Mouse (Mus musculus): ENCODE data around the gene Man2a2.
A peak's percentile ranks its signal among the peaks of the same experiment; 100 is the strongest.

Gene Man2a2

DNA sequence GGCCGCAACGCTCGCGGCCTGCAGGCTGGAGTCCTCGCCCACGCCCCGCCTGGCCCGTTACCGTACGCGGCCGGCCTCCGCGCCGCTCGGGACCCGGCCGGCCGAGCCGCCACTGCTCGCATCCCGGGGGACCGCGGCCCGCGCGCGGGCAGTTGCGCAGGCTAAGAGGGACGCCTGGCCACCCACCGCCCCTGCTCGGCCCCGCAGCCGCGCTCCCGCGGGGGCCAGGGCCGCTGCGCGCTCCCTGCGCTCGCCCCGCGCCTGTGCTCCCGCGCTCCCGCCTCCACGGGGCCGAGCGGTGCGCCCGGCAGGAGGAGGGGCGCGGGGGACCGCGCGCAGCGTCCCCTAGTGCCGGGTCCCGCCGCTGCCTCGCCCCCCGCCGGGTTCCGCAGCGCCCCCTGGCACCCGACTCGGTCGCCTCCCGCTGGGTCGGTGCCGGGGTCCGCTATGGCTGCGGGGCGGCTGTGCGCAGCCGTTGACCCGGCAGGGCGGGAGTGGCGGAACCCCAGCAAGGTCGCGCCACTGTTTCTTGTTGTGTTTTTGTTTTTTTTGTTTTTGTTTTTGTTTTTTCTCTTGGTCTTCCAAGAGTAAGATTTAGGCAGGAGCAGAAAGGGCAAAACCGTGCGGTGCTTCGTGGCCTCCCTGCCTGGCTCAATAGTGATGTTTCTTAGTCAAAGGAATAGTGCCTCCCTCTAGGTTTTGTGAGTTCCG is at the start of gene Man2a2:
TSS of gene Man2a2 (minus strand) at position 335 of the 711 bp plus-strand sequence.
- peak; percentile 91 for DNase-seq

DNA sequence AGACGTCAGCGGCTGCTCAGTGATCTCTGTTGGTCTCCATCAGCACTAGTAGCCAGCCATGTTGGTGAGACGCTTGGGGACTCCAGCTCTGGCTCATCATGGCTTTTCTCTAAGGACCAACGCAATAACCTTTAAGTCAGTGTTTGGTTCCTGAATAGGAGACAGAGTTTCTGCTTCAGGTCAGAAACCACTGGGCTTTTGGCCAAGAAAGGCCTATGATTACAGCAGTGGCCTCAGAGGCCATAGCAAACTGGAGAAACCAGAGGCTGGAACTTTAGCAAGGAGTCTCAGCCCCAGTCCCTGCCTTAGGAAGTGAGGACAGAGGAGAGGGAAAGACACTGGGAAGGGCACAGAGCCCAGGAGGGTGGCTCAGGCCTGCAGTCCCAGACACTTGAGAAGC is 49.4 kb upstream of the Man2a2 start:
- DNase-seq, result no peak

DNA sequence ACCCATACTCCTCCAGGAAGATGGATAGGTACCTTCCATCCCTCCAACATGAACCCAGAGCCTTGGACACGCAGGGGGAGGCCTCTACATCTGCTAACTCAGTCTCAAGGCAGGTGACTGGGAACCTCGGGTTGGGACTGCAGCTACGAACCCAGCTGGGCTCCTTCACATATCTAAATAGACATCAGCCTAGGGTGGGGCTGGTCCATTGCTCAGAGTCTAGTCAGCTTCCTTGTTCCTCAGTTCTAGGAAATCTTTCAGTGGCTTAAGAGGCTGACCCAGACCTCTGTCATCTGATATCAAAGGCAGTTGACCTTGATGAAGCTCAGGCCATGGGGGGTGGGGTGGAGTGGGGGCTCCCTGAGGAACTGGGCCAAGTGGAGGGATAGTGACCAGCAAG is 48.1 kb upstream of the Man2a2 start:
- no peak for DNase-seq

DNA sequence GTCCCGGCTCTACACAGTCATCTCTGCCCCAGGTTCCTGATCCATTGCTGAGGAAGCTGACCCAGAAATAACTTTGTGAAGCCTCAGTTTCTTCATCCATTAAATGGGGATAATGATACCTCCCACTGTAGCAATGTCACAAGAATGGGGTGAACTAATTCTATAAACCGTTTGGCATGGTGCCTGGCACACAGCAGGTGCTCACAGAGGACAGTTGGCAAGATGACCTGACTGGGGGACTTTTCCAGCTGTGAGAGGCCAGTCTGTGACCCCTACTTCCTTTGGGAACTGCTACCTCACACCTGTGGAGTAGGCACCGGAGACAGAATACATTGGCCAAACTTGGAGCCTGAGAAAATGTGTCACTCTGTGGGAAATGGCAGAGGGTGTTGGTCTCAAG is 46.9 kb upstream of the Man2a2 start:
- DNase-seq, result no peak

DNA sequence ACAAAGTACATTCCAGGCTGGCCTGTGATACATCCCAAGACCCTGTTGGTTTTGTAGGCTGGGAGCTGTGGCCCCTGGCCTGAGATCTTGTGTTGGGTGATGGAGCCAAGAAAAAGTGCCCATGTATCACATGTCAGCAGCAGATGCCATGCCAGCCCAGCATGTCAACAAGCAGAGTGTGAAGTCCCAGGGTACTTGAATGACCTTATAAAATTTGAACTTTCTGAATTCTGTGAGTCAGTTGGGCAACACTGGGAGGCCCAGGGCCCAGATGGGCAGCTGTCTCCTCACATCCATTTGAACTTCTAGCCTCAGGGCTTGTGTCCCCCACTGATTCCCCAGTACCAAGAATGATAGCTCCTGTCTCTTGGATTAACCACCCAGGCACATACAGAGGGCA is 46.4 kb upstream of the Man2a2 start:
- DNase-seq, result no peak

DNA sequence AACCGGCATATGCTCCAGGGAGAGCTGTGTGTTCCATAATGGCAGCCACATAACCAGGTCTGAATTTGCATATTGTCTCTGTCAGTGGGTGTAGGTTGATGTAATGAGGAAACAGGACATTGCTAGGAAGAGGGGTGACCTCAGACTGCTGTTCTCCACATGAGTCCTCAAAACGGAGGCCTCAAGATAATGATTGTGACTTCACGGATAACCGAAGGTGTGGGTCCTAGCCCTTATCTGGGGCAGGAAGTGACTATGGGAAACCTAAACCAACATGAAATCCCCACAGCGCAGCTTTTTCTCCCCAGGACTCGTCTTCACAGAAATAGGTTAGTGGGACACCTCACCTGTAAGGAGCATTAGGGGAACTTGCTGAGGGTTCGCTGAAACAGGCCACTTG is 45.8 kb upstream of the Man2a2 start:
- no peak for DNase-seq

DNA sequence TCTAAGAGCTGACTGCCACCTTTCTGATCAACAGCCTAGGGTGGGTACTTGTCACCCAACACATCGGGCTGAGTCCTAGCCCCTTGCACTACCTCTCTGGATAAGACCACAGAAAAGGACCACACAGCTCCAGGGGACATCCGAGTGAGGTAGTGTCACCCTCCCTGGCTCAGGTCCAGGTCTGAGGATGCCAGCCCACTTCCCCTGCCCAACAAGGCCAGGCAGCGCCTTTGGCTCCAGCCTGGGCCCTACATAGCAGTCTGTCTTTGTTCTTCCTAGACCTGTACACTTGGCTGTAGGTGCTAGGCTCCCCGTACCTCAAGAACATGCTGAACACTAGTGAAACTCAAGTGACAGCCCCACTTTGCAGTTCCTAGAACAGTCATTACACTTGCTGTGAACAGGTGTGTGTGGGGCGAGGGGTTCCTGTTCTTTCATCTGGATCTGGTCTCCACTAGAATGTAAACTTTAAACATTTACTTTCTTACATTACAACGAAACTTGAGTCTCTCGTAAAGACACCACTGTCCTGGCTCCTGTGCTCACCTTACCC is 43.2 kb upstream of the Man2a2 start:
- DNase-seq, result no peak

DNA sequence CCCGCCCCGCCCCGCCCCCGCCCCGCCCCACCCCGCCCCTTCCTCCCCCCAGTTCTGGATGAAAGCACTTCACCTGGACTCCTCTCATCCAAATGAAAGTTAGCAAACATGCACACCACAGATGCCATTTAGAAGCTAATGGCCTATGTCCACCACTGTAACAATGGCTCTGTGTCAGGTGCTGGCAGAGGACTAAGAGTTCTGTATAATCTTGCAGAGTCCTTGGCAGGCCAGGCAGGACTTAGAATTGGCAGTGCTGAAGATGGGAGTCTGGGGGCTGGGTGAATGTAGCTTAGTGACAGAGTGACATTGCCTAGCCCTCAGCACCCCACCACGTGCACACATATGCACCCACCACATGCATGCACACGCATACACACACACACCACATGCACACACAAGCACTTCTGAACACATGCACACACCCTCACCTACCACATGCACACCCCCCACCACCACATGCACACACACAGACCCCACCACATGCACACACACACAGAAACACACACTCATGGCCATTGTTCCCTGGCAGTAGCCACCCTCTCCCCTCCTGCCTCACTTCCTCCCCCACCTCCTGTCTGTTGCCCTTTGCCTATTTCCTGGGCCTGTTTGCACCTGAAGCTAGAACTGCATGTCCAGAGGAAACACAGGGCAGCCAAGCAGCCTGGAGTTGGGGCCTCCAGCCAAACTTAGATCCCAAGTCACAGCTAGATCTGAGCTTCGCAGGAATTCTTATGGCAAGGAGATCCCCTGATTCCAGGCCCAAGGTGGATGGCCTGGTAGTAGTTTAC is 42.5 kb upstream of the Man2a2 start:
- DNase-seq, result no peak

DNA sequence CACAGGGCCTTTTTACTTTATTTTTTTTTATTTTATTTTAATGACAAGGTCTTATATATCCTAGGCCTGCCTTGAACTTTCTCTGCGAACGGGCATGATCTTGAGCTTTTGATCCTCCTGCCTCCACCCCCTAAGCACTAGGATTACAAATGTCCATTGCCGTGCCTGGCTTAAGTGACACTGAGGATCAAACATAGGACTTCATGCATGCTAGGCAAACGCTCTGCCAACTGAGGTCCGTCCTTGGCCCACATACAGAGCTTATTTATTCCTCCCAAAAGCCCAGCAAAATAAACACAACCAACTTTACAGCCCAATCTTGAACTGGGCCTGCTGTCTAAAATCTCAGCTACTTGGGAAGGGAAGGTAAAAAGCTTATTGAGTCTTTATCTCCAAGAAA is 41.6 kb upstream of the Man2a2 start:
- no peak for DNase-seq

DNA sequence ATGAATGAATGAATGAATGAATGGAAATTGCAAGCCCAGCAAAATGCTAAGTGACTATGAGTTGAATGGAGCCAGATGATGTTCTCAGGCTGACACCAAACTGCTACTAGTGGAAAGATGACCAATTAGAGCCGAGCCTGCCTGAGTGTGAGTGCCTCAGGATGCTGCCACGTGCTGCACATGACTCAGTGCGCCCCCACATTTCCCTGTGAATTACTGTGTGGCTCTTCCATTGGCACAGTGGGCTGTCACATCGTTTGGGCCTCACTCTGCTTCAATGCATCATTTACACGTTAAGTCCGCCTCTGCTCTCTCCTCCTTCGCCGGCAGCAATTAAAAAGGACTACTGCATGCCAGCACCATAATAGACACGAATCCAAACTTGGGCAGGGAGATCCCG is 41.1 kb upstream of the Man2a2 start:
- DNase-seq, result no peak

DNA sequence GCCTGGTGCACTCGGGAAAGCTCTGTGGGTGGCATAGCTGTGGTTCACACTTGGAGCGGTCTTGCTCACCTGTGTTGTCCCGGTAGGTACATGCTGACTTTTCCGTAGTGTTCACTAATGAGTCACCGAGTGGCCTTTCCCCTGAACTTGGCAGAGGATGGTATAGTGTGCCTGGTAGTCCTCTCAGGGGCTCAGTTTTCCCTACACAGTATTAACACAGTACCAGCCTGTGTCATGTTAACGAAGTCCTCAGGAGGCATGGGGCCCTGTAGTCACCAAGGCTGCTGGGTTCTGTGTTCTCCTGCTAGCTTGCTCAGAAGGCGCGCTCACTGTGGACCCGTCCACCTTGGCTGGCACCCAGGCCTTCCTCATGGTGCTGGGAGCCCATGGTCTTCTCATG is 39.2 kb upstream of the Man2a2 start:
- no peak for DNase-seq

DNA sequence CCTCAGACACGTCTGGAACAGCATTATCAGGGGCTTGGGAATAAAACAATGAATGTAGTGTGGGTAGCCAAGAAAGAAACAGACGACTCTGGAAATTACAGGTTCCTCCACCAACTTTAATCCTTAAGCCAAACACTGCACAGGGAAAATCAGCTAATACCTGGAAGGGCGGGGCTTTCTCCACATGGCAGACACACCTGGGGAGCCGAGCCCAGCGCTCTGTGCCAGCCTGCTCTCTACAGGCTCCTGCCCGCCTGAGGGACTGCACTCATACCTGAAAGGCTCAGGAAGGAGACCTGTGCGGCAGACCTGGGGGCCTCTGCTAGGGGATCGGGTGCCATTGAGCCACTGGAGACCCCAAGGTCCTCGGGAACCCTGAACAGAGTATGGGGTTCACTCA is 36.5 kb upstream of the Man2a2 start:
- no peak for DNase-seq

DNA sequence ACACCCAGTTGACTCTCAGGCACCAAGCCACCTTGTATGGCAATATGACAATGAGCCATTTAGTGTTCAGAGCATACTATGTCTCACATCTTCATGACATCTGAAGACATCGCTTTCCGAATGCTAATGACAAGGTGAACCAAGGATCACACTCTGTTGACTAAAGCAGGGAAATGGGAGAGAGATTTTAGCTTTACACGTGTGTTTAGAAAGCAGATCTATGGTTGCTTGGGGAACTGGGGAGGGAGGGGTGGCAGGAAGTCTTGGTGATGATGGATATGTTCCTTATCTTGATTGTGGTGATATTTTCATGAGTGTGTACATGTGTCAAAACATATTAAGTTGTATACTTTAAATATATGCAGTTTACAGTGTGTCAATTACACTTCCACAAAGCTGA is 35.0 kb upstream of the Man2a2 start:
- DNase-seq, result no peak

DNA sequence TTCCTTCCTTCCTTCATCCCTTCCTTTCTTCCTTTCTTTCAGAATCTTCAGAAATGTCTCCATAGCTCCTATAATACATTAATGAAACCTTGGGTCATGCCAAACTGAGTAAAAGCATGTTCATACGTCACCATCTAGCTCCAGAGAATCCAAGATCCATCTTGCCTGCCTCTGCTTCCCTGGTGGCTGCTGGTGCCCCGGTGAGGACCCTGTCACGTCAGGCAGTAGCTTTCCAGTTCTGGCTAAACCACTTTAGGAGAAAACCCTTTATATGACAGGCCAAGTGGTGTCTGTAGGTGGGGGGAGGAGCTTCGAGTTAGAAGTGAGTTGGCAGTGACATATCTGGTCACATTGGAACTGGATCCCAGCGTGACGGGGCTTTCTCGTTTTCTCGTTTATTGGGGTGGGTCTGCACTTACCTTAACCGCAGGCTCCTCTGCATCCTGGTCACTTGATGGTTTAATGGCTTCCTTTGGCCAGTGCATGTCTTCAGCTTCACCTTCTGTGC is 34.1 kb upstream of the Man2a2 start, which contains the start of gene Furin:
TSS of gene Furin (minus strand) at position 249 of the 508 bp plus-strand sequence.
- no peak for DNase-seq

DNA sequence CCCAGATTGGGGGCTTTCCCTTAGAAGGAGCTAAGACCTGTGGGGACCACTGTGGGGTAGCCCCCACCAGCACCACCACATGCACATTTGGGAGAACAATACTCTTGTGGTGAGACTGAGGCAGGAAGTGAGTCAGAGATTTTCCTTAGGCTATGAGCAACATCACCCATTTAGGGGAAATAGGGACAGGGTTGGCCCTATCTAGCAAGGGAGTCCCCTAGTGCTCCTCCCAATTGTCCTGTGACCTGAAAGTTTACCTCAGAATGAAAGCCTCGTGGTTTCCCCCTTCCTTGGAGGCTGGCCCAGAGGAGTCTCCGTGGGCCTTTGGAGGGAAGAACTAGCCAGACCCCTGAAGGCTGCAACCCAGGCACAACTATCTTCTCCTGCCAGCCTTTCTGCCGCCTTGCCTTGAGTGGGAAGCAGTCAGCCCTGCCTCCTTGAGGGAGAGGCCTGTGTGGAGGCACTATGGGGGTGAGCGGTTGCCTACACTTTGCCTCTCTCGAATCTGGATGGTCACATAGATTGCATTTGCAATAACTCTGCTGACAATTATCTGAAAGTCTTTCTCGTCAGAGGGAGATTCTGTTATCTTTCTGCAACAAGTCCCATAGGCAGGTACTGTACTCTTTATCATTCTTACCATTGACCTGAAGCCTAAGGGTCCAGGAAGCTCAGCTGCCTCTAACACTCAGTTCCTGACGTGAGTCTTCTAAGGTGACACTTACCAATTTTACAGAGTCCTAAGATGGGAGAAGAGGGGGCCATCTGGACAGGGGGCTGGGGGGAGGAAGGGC is 33.1 kb upstream of the Man2a2 start:
- peak in 1 of 2 experiments; percentile 49 for DNase-seq

DNA sequence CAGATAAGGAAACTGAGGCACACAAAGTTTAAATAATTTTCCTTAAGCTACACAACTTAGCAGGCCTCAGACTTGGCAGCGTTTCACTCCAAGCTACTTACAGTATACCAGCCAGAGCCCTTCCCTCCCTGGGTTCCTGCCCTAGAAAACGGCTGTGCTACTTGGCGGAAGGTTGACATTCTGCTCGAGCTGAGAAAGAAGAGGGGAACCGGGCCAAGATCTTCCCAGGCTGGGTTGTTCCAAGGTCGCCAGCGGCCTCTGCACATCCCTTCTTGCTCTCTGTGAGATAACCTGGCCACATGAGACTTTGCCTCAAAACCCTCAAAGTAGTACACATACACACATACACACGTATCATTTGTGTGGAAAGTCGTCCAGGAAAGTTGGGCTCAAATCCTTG is 32.4 kb upstream of the Man2a2 start:
- DNase-seq, result peak; percentile 77 to 86

DNA sequence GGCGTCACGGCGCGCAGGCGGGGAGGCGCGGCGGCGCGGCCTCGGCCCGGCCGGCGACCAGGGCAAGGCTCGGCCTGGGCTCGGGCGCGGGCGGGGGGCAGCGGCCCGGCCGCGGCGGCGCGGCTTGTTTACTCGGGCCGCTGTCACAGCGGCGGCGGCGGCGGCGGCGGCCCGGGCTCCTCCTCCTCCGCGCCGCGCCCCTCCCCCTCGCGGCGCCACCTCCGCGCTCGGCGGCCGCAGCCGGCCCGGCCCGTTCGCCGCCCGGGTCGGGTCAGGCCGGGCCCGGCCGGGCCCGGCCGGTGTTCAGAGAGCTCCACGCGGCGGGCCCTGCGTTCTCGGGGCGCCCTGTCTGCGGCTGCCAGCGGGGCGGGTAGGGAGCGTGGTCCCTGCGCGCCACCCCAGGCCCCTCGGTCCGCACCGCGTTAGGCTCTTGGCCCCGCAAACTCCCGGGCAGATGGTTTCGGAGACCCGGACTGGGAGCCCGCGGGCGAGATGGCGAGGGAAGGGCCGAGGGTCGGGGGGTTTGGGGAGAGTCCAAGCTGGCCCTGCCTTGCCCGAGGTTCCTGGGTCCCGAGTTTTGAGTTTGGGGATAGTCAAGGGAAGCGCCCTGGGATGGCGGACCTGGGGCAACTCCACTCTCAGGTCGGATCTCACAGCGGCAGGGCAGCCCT is 31.6 kb upstream of the Man2a2 start:
- DNase-seq, result peak; percentile 79 to 89

DNA sequence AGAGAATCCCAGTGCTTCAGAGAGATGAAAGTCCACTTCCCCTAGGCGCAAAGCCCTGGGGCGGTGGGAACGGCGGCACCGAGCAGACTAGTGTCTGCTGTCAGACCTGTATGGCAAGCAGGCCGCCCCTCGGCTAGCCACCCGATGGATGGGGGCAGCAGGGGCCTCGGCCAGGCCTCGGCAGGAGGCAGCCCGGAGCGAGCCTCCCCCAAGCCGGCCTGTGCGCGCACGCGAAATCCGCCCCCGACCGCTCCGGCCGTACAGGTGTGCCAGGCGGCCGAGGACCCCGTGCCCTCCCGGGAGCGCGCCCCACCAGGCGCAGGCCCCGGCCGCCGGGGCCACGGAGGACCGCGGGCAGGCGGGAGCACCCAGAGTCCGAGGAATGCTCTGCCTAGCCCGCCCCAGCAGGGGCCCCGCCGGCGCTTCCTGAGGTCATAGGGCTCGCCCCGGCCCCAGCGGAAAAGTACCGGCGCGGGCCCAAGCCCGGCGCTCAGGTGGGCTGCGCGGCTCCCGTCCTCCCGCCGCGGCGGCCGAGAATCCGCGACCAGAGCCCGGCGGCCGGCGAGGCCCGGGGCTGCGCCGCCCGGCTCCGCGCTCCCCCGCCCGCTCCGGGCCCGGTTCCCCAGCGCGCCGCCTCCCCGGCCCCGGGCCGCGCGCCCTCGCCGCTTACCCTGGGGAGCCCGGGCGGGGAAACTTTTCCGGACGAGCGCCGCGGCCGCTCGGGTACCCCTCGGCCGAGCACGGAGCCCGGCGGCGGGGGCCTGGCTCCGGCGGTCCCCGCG is 30.9 kb upstream of the Man2a2 start:
- peak; percentile 70 to 77 for DNase-seq

DNA sequence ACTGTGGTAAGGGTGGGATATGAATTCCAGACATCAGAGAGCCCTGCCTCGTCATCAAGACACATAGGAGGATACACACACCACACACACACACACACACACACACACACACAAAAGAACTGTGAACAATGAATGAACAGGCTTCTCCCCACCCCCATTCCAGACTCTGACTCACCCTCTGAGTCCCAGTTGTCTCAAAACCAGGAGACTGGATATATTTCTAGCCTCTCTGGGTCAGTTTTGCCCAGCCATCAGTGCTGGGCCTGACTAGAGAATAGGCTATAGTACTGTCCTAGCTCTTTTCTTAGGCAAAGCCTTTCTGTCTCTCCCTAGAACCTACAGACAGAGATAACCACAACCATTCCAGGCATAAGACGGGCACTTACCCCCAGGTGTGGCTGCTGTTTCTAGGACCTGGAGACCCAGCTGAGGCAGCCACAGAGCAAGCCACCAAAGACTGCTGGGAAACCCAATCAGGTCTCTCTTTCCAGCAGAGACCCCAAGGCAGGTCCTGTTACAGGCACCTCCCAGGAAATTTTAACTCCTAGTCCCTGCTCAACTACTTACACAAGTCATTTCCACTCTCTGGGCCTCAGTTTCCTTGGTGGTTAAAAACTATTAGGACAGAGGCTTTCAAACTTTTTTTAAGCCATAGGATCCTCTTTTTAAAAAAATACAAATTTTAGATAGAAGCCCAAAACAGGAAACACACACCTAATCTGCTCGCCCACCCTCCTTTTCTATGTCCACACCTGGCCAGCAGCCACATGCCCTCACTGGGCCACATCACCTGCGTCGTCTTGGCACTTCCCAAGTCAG is 30.1 kb upstream of the Man2a2 start:
- DNase-seq, result no peak

DNA sequence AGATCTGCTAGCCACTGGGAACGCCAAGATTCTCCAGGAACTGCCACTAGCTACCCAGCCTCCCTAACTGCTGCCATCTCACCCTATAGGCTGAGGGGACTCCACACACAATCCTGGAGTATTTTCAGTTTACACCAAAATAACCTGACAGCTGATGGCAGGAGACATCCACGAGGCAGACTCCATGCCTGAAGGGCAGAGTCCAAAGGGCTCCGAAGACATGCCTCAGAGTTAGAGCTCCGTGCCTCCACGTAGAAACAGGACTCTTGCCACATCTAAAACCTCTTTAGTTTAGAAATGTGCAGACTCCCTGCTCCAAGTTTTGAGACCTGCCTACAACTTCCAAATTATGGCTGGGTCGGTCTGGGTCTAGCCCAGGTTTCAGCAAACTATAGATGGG is 29.4 kb upstream of the Man2a2 start:
- DNase-seq, result no peak

DNA sequence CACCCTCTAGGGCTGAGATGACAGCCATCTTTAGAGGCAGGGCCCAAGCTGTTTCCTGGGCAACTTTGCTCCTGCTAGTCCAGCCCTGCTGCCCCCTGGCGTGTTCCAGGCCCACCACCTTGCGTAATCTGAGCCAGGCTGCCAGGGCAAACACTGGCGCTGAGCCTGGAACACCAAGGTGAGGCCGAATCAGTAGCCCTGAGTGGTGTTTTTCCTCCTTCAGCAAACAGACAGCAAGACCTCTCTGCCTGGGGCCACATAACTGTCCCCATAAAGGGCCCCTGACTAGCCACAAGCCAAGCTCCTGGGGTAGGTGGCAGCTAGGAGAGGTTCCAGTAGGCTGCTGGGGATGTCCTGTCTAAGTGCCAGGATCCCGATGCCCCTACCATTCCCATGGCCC is 28.9 kb upstream of the Man2a2 start:
- peak; percentile 63 to 78 for DNase-seq

Measured in lung, postnatal 4 days (tissue).